ENCODE assay signal across 8 mouse cellular contexts in the genomic region with DNA sequence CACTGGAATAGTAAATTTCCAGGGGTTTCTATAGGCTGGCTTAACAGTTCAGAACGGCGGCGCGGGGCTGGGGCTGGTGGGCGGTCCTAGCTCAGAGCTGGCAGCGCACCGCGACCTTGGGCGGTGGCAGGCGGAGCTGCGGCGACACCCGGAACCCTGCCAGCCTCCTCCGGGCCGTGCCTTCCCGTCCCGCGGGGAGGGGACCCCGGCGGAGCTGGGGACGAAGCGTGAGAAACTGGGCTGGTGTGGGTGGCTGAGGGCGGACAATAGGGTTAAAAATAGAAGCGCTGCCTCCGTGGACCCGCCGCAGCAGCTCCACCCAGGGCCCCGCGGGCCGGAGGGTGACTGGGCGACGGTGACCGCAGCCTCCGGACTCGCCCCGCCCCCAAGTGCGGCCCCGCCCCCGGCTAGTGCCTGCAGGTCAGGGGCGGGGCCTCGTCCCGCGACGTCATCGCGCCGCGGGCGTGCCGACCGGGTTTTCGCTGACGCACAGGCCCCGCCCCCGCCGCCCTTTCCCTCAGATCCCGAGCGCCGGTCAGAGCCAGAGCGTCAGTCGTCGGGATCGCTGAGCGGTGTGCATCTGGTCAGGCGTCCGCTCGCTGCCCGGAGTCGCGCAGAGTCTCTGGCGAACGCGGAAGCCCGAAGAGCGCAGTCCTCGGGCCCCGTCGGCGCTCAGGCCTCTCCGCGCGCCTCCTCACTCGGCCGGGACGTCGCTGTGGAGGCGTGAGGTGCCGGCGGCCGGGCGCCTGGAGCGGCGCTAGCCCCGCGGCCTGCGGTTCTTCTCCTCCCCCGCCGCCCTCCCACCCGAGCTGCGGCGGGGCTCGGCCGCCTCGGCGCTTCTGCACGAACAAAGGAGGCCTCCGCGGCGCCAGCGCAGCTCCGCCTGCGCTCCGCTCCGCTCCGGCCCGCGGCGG. TPM values are rescaled to one million over a fixed set of nuclear protein-coding genes. Genes with fewer than 3 reads are reported as not detected.
DNase-seq lines count a peak whose midpoint lies in the region; ATAC-seq lines count a peak whose summit lies in the region.

TSS of gene Zfand5 (plus strand) at position 538 of the 914 bp plus-strand sequence.

- no peaks in the 10 kb centered on the region for H3K9me3 ChIP-seq in hindbrain, embryonic 16.5 days (ENCODE audit: control insufficient read depth, low read length)

- H3K79me2 ChIP-seq in macrophage (ENCODE audit: inconsistent target), result peaks cover 43% of the 10 kb centered on the region

- H3K9ac ChIP-seq in hindbrain, embryonic 16.5 days (ENCODE audit: low read depth, low read length), result peak within 1 kb of the TSS; percentile 100

- no peaks in the 10 kb centered on the region for H3K27me3 ChIP-seq in hindbrain, embryonic 16.5 days (replicated peaks; ENCODE audit: control insufficient read depth, insufficient read depth, low read length)

- H3K27ac ChIP-seq in hindbrain, embryonic 16.5 days (ENCODE audit: low read depth, low read length), result peak within 1 kb of the TSS; percentile 100
- peak within 1 kb of the TSS; percentile 88 for H3K27ac ChIP-seq in macrophage

- peak; percentile 95 for ATAC-seq in hindbrain, embryonic 16.5 days

- H3K4me3 ChIP-seq in hindbrain, embryonic 16.5 days (ENCODE audit: low read length), result peak within 1 kb of the TSS; percentile 96
- H3K4me3 ChIP-seq in macrophage (ENCODE audit: inconsistent target), result peak within 1 kb of the TSS; percentile 85

- peak; percentile 93 for DNase-seq in T-cell, adult 2 months (ENCODE audit: low spot score)
- DNase-seq in cerebellum, postnatal 36 days, result peak; percentile 99 to 100
- DNase-seq in gastrocnemius, adult 18-20 months (ENCODE audit: low spot score), result peak; percentile 98
- DNase-seq in left cerebral cortex, adult 18-20 months (ENCODE audit: low spot score in 2 of 2), result peak; percentile 98 to 99
- peak; percentile 98 for DNase-seq in right cerebral cortex, adult 18-20 months
- DNase-seq in urinary bladder, postnatal 10 days (ENCODE audit: low spot score), result peak; percentile 97

- peak within 1 kb of the TSS; percentile 68 for H3K4me2 ChIP-seq in hindbrain, embryonic 16.5 days (ENCODE audit: low read length)

- WGBS in hindbrain, embryonic 16.5 days, result under 1% methylated on average over 75 of the region's 118 CpGs
- WGBS in macrophage (ENCODE audit: missing documents), result under 1% methylated on average over 76 of the region's 118 CpGs

- H3K36me3 ChIP-seq in hindbrain, embryonic 16.5 days (ENCODE audit: control insufficient read depth, insufficient read depth, low read length), result no peaks in the 10 kb centered on the region
- H3K36me3 ChIP-seq in macrophage (ENCODE audit: inconsistent target), result 0 out of 2 replicates have a peak, but pooled peaks cover 3% of the 10 kb centered on the region

- peaks cover 17% of the 10 kb centered on the region for H3K4me1 ChIP-seq in hindbrain, embryonic 16.5 days (ENCODE audit: control insufficient read depth, insufficient read depth, low read depth, low read length)

RNA-seq across cellular contexts. Expression of gene Zfand5, which starts in this region (rescaled TPM):
- 100 to 1,000 TPM; 249 to 268 TPM for total RNA-seq in gastrocnemius, adult 18-20 months (2021)
- polyA plus RNA-seq in hindbrain, embryonic 16.5 days (2015; fragmentation: Nextera tagmentation; extraction: Ambion mirVana), result 119 and 137 TPM in 2 replicates
- 100 to 1,000 TPM; 169 to 175 TPM for total RNA-seq in left cerebral cortex, adult 18-20 months (2021)
- total RNA-seq in macrophage (2018; cell fraction: chromatin; rRNA removed), result 100 to 1,000 TPM in 24 of 26 experiments, 10 to 100 TPM in 2; 63.4 to 713 (median 265) TPM
- 100 to 1,000 TPM in 19 of 26 experiments, 10 to 100 TPM in 7; 64.8 to 242 (median 124) TPM for total RNA-seq in macrophage (2018; cell fraction: cytosol; rRNA removed)
- 100 to 1,000 TPM; 124 to 474 (median 215) TPM for total RNA-seq in macrophage (2018; cell fraction: nucleus; rRNA removed)
- 90.0 to 110 TPM (median 96.9 TPM) in 3 replicates for polyA plus RNA-seq in macrophage (2018)

Comparison
In these comparisons a context has a peak if more than half of its experiments do, and no peak if none do; other contexts are left out.
1. Peak in every context shown above with its lines: DNase-seq, ATAC-seq, H3K4me3 ChIP-seq and H3K27ac ChIP-seq.